Mouse (Mus musculus): Measurements from ENCODE around the gene Atg2b.

Gene Atg2b

GRCm38 (mm10) chr12:105683933-105684901, 794 bp downstream of the Atg2b start, which contains the start of gene Gskip:
Gene Gskip (plus strand): TSS chr12:105684829.
- DNase-seq (ENCODE audit: low read depth in 2 of 2, low spot score in 2 of 2), result peak; percentile 49 to 56

- no peak for DNase-seq (ENCODE audit: low read depth in 2 of 2, low spot score in 2 of 2)
These were observed 6.2 kb downstream of the Atg2b start for GRCm38 (mm10) chr12:105678762-105679161.

- no peak for DNase-seq (ENCODE audit: low read depth in 2 of 2, low spot score in 2 of 2)
These were observed 6.8 kb downstream of the Atg2b start for GRCm38 (mm10) chr12:105678211-105678610.

GRCm38 (mm10) chr12:105676274-105676673, 8.7 kb downstream of the Atg2b start:
- no peak for DNase-seq (ENCODE audit: low read depth in 2 of 2, low spot score in 2 of 2)

- DNase-seq (ENCODE audit: low read depth in 2 of 2, low spot score in 2 of 2), result no peak
These were observed 29.2 kb downstream of the Atg2b start for GRCm38 (mm10) chr12:105655850-105656249.

- DNase-seq (ENCODE audit: low read depth in 2 of 2, low spot score in 2 of 2), result no peak
These were observed 42.2 kb downstream of the Atg2b start for GRCm38 (mm10) chr12:105642770-105643321.

- DNase-seq (ENCODE audit: low read depth in 2 of 2, low spot score in 2 of 2), result no peak
These were observed 47.5 kb downstream of the Atg2b start for GRCm38 (mm10) chr12:105637554-105637953.

- no peak for DNase-seq (ENCODE audit: low read depth in 2 of 2, low spot score in 2 of 2)
These were observed 48.5 kb downstream of the Atg2b start for GRCm38 (mm10) chr12:105636551-105636950.

- DNase-seq (ENCODE audit: low read depth in 2 of 2, low spot score in 2 of 2), result no peak
These were observed 50.5 kb downstream of the Atg2b start for GRCm38 (mm10) chr12:105634374-105635067.

GRCm38 (mm10) chr12:105625798-105626197, 59.2 kb downstream of the Atg2b start:
- no peak for DNase-seq (ENCODE audit: low read depth in 2 of 2, low spot score in 2 of 2)

GRCm38 (mm10) chr12:105622981-105623539, 62.0 kb downstream of the Atg2b start:
- no peak for DNase-seq (ENCODE audit: low read depth in 2 of 2, low spot score in 2 of 2)

- no peak for DNase-seq (ENCODE audit: low read depth in 2 of 2, low spot score in 2 of 2)
These were observed 63.0 kb downstream of the Atg2b start for GRCm38 (mm10) chr12:105622048-105622447.

- no peak for DNase-seq (ENCODE audit: low read depth in 2 of 2, low spot score in 2 of 2)
These were observed 71.5 kb downstream of the Atg2b start for GRCm38 (mm10) chr12:105613559-105613958.

GRCm38 (mm10) chr12:105611748-105612147, 73.3 kb downstream of the Atg2b start:
- no peak for DNase-seq (ENCODE audit: low read depth in 2 of 2, low spot score in 2 of 2)

GRCm38 (mm10) chr12:105611045-105611444, 74.0 kb downstream of the Atg2b start:
- DNase-seq (ENCODE audit: low read depth in 2 of 2, low spot score in 2 of 2), result no peak

GRCm38 (mm10) chr12:105606881-105607280, 78.1 kb downstream of the Atg2b start:
- no peak for DNase-seq (ENCODE audit: low read depth in 2 of 2, low spot score in 2 of 2)

GRCm38 (mm10) chr12:105605212-105605611, 79.8 kb downstream of the Atg2b start:
- DNase-seq (ENCODE audit: low read depth in 2 of 2, low spot score in 2 of 2), result no peak

- no peak for DNase-seq (ENCODE audit: low read depth in 2 of 2, low spot score in 2 of 2)
These were observed 81.1 kb downstream of the Atg2b start for GRCm38 (mm10) chr12:105603904-105604303.

- DNase-seq (ENCODE audit: low read depth in 2 of 2, low spot score in 2 of 2), result no peak
These were observed 82.3 kb downstream of the Atg2b start, which contains the start of gene Bdkrb1 for GRCm38 (mm10) chr12:105602581-105603210. Gene Bdkrb1 (plus strand): TSS chr12:105603085.

GRCm38 (mm10) chr12:105601586-105601985, 83.4 kb downstream of the Atg2b start:
- DNase-seq (ENCODE audit: low read depth in 2 of 2, low spot score in 2 of 2), result no peak

- DNase-seq (ENCODE audit: low read depth in 2 of 2, low spot score in 2 of 2), result no peak
These were observed 85.9 kb downstream of the Atg2b start for GRCm38 (mm10) chr12:105599098-105599497.
